Mouse (Mus musculus) frontal cortex, postnatal 14 days (tissue): ENCODE measurements at regions not wholly inside any gene's neighbourhood (a gene's known extent, or its start where the extent isn't known, plus 50 kb on each side); places are given as distances from the start of the nearest gene placed in this dataset.
"Not testable (repeated sequence)": the region's sequence is repeated elsewhere in the genome, so short reads cannot be mapped to it uniquely, and the experiment has no call there.

ENCODE experiments used
- DNase-seq, 2 experiments: peaks; one replicate each; pipeline ENCODE4 v3.0.0; 2022; ENCODE audit warnings: low spot score in 2 of 2

- no peak for DNase-seq
Observed at GRCm38 (mm10) chr15:5852523-5852922, 447.1 kb upstream of the Dab2 start.

- DNase-seq: no peak
Observed at GRCm38 (mm10) chr15:5869289-5869688, 430.3 kb upstream of the Dab2 start.

DNA sequence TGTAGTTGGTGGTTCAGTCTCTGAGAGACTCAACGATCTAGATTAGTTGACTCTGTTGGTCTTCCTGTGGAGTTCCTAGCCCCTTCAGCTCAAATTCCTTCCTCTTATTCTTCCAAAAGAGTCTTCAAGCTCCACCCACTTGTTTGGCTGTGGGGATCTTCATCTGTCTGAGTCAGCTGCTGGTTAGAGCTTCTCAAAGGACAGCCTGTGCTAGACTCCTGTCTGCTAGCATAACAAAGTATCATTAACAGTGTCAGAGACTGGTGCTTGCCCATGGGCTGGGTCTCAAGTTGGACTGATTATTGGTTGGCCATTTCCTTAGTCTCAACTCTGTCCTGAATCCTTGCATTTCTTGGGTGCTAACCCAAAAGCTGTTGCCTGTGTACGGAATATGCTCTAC is 429.7 kb upstream of the Dab2 start:
- DNase-seq: no peak

DNA sequence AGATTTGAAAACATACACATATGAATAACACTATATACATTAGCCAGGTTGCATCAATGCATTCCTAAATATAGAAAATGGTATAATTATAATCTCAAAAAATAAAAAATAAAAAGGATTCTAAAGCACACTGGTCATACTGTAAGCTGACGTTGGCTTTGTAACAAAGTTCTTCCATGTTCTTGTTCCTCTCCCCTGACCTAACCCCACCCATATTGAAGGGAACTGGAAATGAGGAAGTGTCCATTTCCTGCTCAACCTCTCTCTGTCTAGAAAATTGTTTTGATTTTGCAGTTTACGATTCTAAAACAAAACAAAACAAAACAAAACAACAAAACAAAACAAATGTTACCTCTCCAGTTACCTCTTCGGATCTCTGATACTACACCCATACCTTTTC is 427.5 kb upstream of the Dab2 start:
- DNase-seq: no peak

GRCm38 (mm10) chr15:5877749-5878148 is 421.8 kb upstream of the Dab2 start:
- DNase-seq: no peak

- no peak for DNase-seq
Observed at GRCm38 (mm10) chr15:5891188-5891587, 408.4 kb upstream of the Dab2 start.

GRCm38 (mm10) chr15:5892034-5892433 is 407.6 kb upstream of the Dab2 start:
- DNase-seq: no peak

- not testable (repeated sequence) for DNase-seq
Observed at GRCm38 (mm10) chr15:5895688-5896470, 403.7 kb upstream of the Dab2 start.

DNA sequence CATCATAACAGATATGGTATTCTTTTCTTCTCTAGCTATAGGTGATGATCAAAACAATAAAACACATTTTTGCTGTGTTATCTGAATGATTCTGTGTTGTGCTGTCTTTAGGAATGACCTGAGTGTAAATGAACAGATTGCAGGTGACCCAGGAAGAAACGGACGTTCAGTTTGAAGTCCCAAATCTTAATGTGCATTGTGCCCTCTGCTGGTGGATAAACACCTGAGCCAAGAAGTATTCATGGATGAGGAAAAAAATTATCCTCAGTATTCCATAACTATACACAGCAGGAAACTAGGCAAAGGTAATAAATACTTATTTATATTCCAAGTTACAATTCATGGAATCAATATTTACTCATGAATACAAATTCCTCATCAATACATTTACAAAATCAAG is 384.3 kb upstream of the Dab2 start:
- DNase-seq: no peak

- DNase-seq: no peak
Observed at GRCm38 (mm10) chr15:5920058-5920457, 379.5 kb upstream of the Dab2 start.

DNA sequence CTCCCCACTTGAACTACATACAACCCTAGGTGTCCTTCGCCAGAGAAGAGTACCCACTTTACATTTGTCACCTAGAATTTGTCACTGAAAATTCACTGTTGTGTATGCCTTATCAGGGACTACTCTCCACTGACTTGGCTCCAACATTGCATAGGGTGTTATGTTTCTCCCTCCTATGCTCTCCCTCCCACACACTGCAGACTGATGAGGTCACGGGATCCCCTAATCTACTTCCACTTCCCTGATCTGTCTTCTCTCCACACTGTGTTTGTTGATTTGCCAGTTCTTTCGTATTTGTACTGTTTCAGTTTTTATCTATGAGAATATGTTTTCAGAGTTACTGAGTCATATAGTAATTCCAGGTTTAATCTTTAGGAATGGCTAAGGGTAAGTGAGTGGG is 371.8 kb upstream of the Dab2 start:
- DNase-seq: no peak

- DNase-seq: no peak
Observed at GRCm38 (mm10) chr15:5933586-5933985, 366.0 kb upstream of the Dab2 start.

DNA sequence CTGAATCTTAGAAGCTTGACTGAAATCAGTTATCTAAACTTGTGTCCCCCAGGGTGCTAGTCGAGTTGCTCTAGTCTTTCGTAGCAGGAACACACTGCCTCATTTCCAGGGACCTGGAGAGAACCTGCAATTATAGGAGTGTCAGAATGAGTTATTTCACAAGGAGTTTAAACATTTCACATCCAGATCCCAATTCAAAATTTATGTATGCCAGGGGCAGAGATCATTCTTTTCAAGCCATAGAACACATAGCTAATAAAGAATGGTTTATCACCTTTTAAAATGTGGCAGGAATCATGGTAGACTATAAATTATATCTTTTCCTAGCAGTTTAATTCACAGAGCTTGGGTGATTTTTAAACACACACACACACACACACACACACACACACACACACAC is 358.6 kb upstream of the Dab2 start:
- no peak for DNase-seq

DNA sequence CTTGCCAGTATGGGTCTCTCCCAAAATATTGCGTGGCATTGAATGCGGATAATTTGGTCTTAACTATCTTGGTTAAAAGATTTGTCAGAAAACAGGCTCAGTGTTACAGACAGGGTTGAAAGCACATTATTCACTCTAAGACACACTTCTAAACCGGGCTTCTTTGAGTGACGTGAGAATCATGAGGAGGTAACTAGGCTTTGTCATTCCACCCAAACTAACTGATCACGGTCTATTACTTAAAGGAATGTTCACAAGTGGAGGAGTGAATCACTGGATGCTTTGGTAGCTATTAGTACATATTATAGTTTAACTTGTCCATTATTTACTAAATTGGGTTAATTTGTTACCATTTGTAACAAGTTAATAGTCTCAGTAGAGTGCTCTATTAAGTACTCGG is 352.9 kb upstream of the Dab2 start:
- no peak for DNase-seq

DNA sequence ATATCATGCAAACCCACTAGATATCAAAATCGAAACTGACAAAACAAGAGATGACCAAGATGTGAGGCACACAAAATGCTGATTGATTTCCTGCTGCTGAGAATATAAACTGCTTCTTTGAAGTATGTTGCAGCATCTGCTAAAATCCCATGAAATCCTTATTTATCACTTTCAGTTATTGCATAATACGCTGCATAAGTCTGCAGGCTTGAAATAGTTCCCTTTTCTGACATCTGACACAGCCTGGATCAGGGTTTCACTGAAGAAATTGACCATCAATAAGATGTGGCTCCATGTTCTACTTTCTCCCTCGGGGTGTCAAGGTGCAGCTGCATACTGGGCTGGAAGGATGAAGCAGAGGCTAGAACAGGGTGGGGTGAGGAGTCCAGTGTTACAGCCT is 348.7 kb upstream of the Dab2 start:
- DNase-seq: no peak

DNA sequence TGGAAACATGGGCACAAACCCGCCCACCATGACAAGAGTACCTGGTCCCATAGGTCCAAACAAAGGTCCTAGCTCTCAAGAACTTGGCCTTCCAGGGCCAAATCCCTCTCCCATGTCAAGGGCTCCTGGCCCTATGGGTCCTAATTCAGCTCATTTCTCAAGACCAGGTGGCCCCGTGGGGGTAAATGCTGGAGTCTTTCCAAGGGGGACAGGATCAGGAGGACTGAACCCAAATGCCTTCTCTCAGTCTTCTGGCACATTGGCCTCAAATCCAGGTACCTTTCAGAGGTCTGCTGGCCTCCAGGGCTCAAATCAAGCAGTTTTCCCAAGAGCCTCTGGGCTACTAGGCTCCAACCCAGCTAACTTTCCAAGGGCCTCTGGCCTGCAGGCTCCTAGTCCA is 347.9 kb upstream of the Dab2 start:
- not testable (repeated sequence) for DNase-seq

DNA sequence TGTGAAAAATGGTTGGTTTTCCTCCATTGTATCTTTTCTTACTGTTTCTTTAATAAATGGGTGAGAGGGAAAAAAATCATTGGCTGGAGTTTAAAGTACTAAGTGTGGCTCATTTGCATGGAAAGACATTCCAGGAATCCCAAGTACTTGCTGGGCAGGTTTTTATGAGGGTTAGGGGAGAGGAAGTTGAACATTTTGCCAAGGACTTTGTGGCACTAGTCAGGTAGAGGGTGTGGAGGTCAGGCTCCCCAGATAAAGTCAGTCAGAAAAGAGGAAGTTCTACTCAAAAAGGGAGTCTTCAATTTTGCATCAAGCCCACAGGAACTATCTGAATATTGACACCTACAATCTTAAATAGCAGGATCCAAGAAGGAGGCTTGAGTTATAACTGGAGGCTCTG is 346.5 kb upstream of the Dab2 start:
- DNase-seq: no peak

DNA sequence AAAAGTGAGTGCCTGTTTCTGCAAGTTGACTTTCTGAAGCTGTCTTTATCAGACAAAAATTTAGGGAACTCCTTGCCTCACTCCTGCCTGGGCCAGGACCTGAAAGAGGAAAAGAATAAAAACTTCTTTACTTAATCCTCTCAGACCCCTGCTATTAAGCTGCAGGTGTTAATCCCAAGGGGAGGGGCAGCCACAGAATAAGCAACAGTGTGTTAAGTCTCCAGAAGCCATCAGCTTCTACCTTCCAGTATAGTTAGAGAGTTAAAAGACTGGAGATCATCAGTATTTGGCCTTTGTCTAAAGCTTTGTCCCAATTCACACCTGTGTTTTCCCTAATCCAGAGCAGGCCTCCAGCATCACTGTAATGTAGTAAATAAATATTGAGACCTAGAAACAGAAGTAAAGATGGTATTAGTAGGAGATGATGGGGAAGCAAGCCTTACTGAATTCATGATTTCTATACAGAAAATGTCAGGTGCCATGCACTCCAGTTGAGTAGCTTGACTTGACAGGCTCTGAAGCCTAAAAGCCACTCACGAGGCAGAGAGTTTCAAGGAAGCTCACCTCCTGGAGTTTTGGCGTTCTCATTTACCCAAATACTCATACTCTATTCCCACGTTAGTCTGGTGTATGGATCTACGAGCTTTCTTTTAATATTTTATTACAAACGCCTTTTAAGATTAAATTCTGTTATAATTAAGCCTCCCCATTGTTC is 308.1 kb upstream of the Dab2 start:
- no peak for DNase-seq

- not testable (repeated sequence) for DNase-seq
Observed at GRCm38 (mm10) chr15:5992146-5992545, 307.4 kb upstream of the Dab2 start.

DNA sequence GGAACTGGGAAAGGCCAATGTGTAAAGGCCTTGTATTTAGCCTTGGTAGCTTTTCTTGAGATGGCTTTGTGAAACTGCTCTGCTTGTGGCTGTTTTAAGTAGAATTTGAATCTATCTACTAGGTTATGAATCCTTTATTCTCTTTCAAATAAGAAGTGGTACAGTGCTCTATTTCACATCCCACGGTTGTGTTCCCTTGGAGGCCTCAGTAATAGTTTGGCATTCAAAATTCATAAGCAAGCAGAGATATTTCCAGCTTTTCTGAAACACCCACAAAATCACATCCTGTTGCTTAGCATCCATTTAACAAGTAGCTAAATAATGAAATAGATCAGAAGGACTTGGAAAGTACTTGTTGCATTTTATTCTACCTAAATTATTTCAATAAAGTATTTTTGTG is 298.8 kb upstream of the Dab2 start:
- no peak for DNase-seq

GRCm38 (mm10) chr15:6001394-6001793 is 298.2 kb upstream of the Dab2 start:
- DNase-seq: no peak

DNA sequence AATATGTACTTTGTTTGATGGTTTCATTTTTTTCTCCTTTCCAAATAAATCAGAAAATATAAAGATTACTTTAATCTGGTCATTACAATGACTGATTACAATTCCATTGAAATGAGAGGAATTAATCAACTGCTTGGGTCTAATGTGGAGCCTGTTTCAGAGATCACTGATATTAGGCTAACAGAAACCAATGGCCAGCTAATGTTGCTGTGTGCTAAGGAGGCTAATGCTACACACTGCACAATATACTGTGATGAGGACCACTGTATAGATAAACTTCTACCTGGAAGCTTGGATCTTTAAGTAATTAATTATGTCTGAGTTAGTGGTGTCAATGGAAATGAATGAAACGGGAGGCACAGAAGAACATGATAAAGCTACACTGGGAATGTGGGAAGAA is 284.6 kb upstream of the Dab2 start:
- no peak for DNase-seq

DNA sequence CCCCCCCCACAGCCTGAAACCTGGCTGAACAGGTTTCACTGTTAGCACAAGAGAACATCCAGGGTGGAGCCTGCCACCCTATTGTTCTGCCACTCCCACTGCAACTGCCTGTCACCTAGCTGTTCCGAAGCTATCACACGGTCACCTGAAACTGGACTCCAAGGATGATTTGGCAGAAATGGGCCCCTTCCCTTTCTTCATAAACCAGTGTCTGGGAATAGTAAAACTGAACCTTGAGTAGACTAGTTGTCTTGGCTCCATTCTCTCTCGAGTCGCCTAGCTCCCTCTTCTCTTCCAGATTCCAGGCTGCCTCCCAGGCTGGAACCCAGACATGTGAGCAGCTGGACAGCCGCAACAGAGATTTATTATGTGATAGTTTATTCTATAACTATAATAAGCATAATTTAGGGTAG is 282.9 kb upstream of the Dab2 start:
- no peak for DNase-seq
